Mouse (Mus musculus) liver, postnatal 0 days (tissue): Measurements from ENCODE around the gene Tmem135.

Experiments used
- CTCF ChIP-seq: sonication (generic); IDR thresholded peaks from 2 replicates; pipeline ENCODE4 v1.5.1; 2016; ENCODE audit warnings: antibody characterized with exemption, low read depth
- EP300 ChIP-seq: IDR thresholded peaks from 2 replicates; pipeline ENCODE4 v1.6.1; 2016; ENCODE audit warnings: antibody characterized with exemption, low read depth, mild to moderate bottlenecking

DNA sequence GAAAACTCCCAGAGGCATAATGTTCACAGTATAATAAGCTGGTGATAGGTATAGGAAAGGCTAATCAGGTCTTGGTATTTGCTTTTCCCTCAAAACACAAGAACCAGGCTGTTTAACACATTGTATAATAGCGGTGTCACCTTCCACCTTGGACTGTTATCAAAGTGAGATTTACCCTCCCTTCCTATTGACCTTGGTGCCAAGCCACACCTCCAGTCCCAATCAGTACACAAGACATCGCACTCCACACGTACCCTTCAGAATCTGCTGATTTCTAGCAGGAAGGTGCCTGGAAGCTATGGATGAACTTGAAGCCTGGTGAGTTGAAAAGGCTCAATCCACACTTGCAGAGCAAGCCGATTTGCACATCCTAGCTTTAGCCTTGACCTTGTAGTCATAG is 12.2 kb downstream of the Tmem135 start:
- no peak for TF ChIP-seq CTCF
- TF ChIP-seq EP300: 0 out of 2 replicates have a peak, but pooled peaks have one; percentile 24
